Mouse (Mus musculus): Measurements from ENCODE around the gene Pde10a. TPM values are rescaled to one million over a fixed set of nuclear protein-coding genes. Genes with fewer than 3 reads are reported as not detected.

Pde10a gene
- polyA plus RNA-seq, 1 experiment, result 2.0 TPM

DNA sequence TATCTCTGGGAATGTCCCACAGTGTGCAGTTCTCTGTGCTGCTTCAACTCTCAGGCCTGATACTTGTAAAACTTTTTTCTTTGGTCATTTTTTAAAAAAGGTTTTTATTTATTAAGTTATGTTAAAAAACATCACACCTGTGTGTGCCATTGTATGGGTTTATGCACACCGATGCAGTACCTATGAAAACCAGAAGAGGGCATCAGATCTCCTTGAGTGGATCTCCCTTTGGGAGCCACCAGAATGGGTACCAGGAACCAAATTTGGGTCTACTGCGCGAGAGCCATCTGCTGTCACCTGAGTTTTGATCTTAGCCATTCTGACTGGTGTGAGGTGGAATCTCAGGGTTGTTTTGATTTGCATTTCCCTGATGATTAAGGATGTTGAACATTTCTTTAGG is 12.9 kb downstream of the Pde10a start:
- Histone ChIP-seq H3K27me3 (replicated peaks; ENCODE audit: control insufficient read depth, insufficient read depth, low read length) (no peaks in the 10 kb centered on the region), H3K27ac (ENCODE audit: insufficient read depth, low read depth, low read length) (no peak overlapping the region), H3K4me3 (ENCODE audit: insufficient read depth, low read depth, low read length) (no peak overlapping the region), H3K36me3 (ENCODE audit: control insufficient read depth, insufficient read depth, low read length) (no peaks in the 10 kb centered on the region), H3K4me1 (ENCODE audit: control insufficient read depth, insufficient read depth, low read length) (no peaks in the 10 kb centered on the region)
- DNase-seq, result no peak
- WGBS, result 72% methylated on average over 3 of the region's 3 CpGs
- TF ChIP-seq POLR2A (IDR thresholded peaks at IDR 0.05; ENCODE audit: low read depth, low read length), result no peak
- TF ChIP-seq CTCF (conservative IDR thresholded peaks at IDR 0.05; ENCODE audit: insufficient read depth, insufficient read length, low read depth, low read length), result peak; percentile 24; the same call in 1 of the 2 replicates

DNA sequence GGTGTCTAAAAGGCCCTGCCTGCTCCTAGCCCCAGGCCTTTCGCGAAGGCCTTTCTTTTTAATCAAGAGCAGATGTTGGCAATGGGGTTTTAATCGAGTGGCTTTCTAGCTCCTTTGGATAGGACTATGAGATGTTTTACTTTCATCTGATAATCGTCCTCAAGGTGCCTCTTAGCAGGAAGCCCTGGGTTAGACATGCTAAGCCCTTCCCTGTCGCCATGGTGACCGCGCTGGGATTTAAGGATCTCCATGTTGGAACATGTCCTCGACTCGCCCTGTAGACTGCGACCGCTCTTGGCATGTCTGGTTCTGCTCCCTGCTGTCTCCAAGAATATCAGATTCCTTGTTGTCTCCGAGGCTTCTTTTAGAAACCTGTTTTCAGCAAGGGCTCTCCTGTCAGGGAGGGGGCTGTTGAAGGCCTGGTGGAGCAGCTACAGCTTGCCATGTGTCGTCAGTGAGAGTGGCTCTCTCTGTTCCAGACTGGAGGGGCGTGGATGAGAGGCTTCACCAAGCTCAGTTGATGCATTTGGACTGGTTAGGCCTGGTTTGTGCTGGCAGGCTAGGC is 16.9 kb downstream of the Pde10a start:
- no peak overlapping the region for H3K4me3 ChIP-seq (ENCODE audit: insufficient read depth, low read depth, low read length)
- H3K4me1 ChIP-seq (ENCODE audit: control insufficient read depth, insufficient read depth, low read length), result no peaks in the 10 kb centered on the region
- TF ChIP-seq CTCF (conservative IDR thresholded peaks at IDR 0.05; ENCODE audit: insufficient read depth, insufficient read length, low read depth, low read length), result no peak
- no peak for TF ChIP-seq POLR2A (IDR thresholded peaks at IDR 0.05; ENCODE audit: low read depth, low read length)
- DNase-seq, result no peak
- H3K27me3 ChIP-seq (replicated peaks; ENCODE audit: control insufficient read depth, insufficient read depth, low read length), result no peaks in the 10 kb centered on the region
- H3K36me3 ChIP-seq (ENCODE audit: control insufficient read depth, insufficient read depth, low read length), result no peaks in the 10 kb centered on the region
- 81% methylated on average over 14 of the region's 14 CpGs for WGBS
- no peak overlapping the region for H3K27ac ChIP-seq (ENCODE audit: insufficient read depth, low read depth, low read length)

DNA sequence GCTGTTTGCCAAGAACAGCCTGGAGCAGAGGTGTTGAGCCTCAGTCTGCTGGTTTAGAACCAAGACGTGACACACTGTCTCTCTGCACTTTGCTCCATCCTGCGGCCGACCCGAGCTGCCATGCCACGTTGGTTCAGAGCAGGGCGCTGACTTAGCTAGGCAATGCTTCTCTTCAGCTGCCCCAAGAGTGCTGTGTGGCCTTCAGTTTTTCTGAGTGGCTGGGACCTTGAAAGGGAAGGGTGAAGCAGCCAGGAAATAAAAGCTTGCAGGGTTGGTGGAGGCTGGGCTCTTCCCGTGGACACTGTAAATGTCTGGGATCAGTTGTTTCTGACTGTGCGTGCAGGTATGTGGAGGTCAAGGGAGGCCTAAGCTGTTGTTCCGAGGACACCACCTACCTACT is 21.2 kb downstream of the Pde10a start:
- DNase-seq, result no peak
- Histone ChIP-seq H3K36me3 (ENCODE audit: control insufficient read depth, insufficient read depth, low read length) (no peaks in the 10 kb centered on the region), H3K27ac (ENCODE audit: insufficient read depth, low read depth, low read length) (no peak overlapping the region), H3K4me3 (ENCODE audit: insufficient read depth, low read depth, low read length) (no peak overlapping the region), H3K4me1 (ENCODE audit: control insufficient read depth, insufficient read depth, low read length) (no peaks in the 10 kb centered on the region), H3K27me3 (replicated peaks; ENCODE audit: control insufficient read depth, insufficient read depth, low read length) (no peaks in the 10 kb centered on the region)
- 77% methylated on average over 9 of the region's 9 CpGs for WGBS
- TF ChIP-seq POLR2A (IDR thresholded peaks at IDR 0.05; ENCODE audit: low read depth, low read length) (no peak), CTCF (conservative IDR thresholded peaks at IDR 0.05; ENCODE audit: insufficient read depth, insufficient read length, low read depth, low read length) (no peak)

DNA sequence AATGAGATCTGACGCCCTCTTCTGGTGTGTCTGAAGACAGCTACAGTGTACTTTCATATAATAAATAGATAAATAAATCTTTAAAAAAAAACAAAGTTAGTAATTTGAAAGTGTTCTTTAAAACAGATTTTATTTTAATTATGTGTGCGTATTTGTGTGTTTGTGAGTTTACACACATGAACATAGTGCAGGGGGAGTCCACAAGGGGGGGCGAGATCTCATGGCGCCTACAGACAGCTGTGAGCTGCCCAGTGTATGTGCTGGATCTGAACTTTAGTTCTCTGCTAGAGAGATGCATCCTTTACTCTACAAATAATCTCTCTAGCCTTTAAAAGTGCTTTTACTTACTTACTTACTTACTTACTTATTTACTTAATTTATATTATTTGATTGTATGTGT is 23.6 kb downstream of the Pde10a start:
- Histone ChIP-seq H3K4me1 (ENCODE audit: control insufficient read depth, insufficient read depth, low read length) (no peaks in the 10 kb centered on the region), H3K36me3 (ENCODE audit: control insufficient read depth, insufficient read depth, low read length) (no peaks in the 10 kb centered on the region), H3K27ac (ENCODE audit: insufficient read depth, low read depth, low read length) (no peak overlapping the region), H3K27me3 (replicated peaks; ENCODE audit: control insufficient read depth, insufficient read depth, low read length) (no peaks in the 10 kb centered on the region), H3K4me3 (ENCODE audit: insufficient read depth, low read depth, low read length) (no peak overlapping the region)
- 86% methylated on average over 4 of the region's 4 CpGs for WGBS
- no peak for DNase-seq
- TF ChIP-seq POLR2A (IDR thresholded peaks at IDR 0.05; ENCODE audit: low read depth, low read length) (no peak), CTCF (conservative IDR thresholded peaks at IDR 0.05; ENCODE audit: insufficient read depth, insufficient read length, low read depth, low read length) (no peak)

DNA sequence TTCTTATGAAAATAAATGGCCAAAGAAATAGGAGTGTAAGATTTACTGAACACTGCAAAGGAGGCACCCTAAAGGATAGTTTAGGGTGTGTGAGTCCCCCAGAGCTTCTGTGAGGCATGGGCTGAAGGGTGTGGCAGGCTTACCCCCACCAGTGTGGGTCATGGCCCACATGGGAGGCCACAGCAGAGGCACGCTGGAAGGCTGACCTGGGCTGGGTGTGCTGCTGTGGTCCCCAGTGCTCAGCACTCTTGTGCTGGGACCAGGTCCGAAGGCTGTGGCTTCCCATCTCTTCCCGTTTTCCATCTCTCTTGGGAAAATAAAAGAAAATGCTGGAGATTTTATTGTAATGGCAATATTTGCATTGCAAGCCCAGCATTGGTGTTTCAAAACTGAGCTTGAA is 26.5 kb downstream of the Pde10a start:
- Histone ChIP-seq H3K4me1 (ENCODE audit: control insufficient read depth, insufficient read depth, low read length) (no peaks in the 10 kb centered on the region), H3K27ac (ENCODE audit: insufficient read depth, low read depth, low read length) (no peak overlapping the region), H3K4me3 (ENCODE audit: insufficient read depth, low read depth, low read length) (no peak overlapping the region), H3K27me3 (replicated peaks; ENCODE audit: control insufficient read depth, insufficient read depth, low read length) (no peaks in the 10 kb centered on the region), H3K36me3 (ENCODE audit: control insufficient read depth, insufficient read depth, low read length) (no peaks in the 10 kb centered on the region)
- WGBS, result 71% methylated on average over 3 of the region's 3 CpGs
- DNase-seq, result no peak
- TF ChIP-seq CTCF (conservative IDR thresholded peaks at IDR 0.05; ENCODE audit: insufficient read depth, insufficient read length, low read depth, low read length), result no peak
- no peak for TF ChIP-seq POLR2A (IDR thresholded peaks at IDR 0.05; ENCODE audit: low read depth, low read length)

DNA sequence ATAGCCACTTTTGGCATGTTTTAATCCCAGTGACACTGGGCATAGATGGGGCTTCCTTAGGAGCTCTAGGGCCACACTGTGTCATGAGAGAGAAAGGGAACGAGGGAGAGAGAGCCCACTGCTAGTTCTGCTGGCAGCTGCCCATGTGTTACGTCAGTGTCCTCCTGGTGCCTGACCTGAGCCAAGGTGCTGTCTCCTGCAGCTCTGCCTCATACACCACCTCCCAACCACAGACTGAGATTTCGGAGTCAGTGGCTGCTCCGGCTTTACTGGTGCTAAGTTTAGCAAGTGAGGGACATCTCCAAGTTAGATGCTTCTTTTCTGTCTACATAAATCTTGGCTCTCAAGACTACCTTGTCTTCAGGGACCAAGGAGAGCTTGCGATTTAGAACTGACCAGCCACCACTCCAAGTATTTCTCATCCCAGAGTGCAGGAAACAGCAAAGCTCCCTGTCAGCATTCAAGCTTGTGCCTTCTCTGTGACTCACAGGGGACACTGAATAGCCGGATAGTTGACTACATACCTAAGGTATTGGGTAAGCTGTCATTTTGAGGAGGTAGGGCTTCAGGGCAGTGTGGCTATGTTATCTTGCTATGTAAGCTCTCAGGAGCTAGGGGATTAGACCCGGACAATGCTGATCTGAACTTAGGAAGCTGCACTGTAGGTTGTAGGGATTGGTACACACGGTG is 27.3 kb downstream of the Pde10a start:
- WGBS, result 72% methylated on average over 8 of the region's 8 CpGs

DNA sequence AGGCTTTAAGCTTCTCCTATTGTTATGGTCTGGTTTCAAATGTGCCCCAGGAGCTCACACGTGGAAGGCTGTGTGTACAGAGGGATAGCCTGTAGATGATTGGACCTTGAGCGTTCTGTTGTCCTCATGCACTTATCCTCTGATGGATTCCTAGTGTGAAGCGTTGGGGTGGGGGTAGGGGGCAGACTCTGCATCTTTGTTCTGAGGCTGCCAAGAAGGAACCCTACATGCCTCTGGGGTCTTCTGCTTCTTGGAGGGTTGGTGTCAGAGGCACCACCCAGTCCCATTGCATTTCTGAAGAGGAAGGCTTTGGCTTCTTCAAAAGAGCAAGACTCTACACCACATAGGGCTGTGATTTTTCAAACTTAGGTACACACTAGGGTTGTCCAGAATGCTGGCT is 28.4 kb downstream of the Pde10a start:
- no peaks in the 10 kb centered on the region for H3K4me1 ChIP-seq (ENCODE audit: control insufficient read depth, insufficient read depth, low read length)
- WGBS, result 76% methylated on average over 3 of the region's 3 CpGs
- no peaks in the 10 kb centered on the region for H3K27me3 ChIP-seq (replicated peaks; ENCODE audit: control insufficient read depth, insufficient read depth, low read length)
- DNase-seq, result no peak
- H3K27ac ChIP-seq (ENCODE audit: insufficient read depth, low read depth, low read length), result no peak overlapping the region
- H3K36me3 ChIP-seq (ENCODE audit: control insufficient read depth, insufficient read depth, low read length), result no peaks in the 10 kb centered on the region
- TF ChIP-seq CTCF (conservative IDR thresholded peaks at IDR 0.05; ENCODE audit: insufficient read depth, insufficient read length, low read depth, low read length) (no peak), POLR2A (IDR thresholded peaks at IDR 0.05; ENCODE audit: low read depth, low read length) (no peak)
- H3K4me3 ChIP-seq (ENCODE audit: insufficient read depth, low read depth, low read length), result no peak overlapping the region

More for the DNA sequence above, 27.3 kb downstream of the Pde10a start:
- Histone ChIP-seq H3K36me3 (ENCODE audit: control insufficient read depth, insufficient read depth, low read length) (no peaks in the 10 kb centered on the region), H3K27ac (ENCODE audit: insufficient read depth, low read depth, low read length) (no peak overlapping the region), H3K4me1 (ENCODE audit: control insufficient read depth, insufficient read depth, low read length) (no peaks in the 10 kb centered on the region), H3K4me3 (ENCODE audit: insufficient read depth, low read depth, low read length) (no peak overlapping the region), H3K27me3 (replicated peaks; ENCODE audit: control insufficient read depth, insufficient read depth, low read length) (no peaks in the 10 kb centered on the region)
- TF ChIP-seq CTCF (conservative IDR thresholded peaks at IDR 0.05; ENCODE audit: insufficient read depth, insufficient read length, low read depth, low read length) (no peak), POLR2A (IDR thresholded peaks at IDR 0.05; ENCODE audit: low read depth, low read length) (no peak)
- DNase-seq, result no peak
